Mouse (Mus musculus) midbrain, embryonic 16.5 days (tissue): Measurements from ENCODE around the gene Gng8. TPM values are rescaled to one million over a fixed set of nuclear protein-coding genes. Genes with fewer than 3 reads are reported as not detected.

Experiments
- ATAC-seq: fragments of 200-750 bp; cut with Nextera tagmentation; 2 replicates; pipeline ENCODE4 v1.8.0; 2017; ENCODE audit warnings: moderate TSS enrichment
- H3K27ac ChIP-seq: fragments of 300-500 bp; sonication (generic); 2 replicates; pipeline ENCODE4 v1.5.1; 2014; ENCODE audit warnings: mild to moderate bottlenecking, low read length, mixed read lengths
- H3K27me3 ChIP-seq: fragments of 300-500 bp; sonication (generic); 2 replicates; pipeline ENCODE4 v1.6.1; 2014; ENCODE audit warnings: low read depth, low read length, mixed read lengths; ENCODE audit not compliant: control insufficient read depth, insufficient read depth
- H3K36me3 ChIP-seq: fragments of 300-500 bp; sonication (generic); 2 replicates; pipeline ENCODE4 v1.6.1; 2014; ENCODE audit warnings: mild to moderate bottlenecking, low read length, moderate library complexity, mixed read lengths; ENCODE audit not compliant: control insufficient read depth, insufficient read depth
- H3K4me1 ChIP-seq: fragments of 300-500 bp; sonication (generic); 2 replicates; pipeline ENCODE4 v1.6.1; 2014; ENCODE audit warnings: mild to moderate bottlenecking, low read length, mixed read lengths; ENCODE audit not compliant: control insufficient read depth, insufficient read depth
- H3K4me2 ChIP-seq: fragments of 300-500 bp; sonication (generic); 2 replicates; pipeline ENCODE4 v1.6.1; 2014; ENCODE audit warnings: mild to moderate bottlenecking, low read length, mixed read lengths
- H3K4me3 ChIP-seq: fragments of 300-500 bp; sonication (generic); 2 replicates; pipeline ENCODE4 v1.5.1; 2014; ENCODE audit warnings: low read depth, mild to moderate bottlenecking, low read length, moderate library complexity, mixed read lengths
- H3K9ac ChIP-seq: fragments of 300-500 bp; sonication (generic); 2 replicates; pipeline ENCODE4 v1.6.1; 2014; ENCODE audit warnings: low read depth, low read length, mixed read lengths
- H3K9me3 ChIP-seq: fragments of 300-500 bp; sonication (generic); replicated peaks from 2 replicates; pipeline ENCODE4 v1.6.1; 2014; ENCODE audit warnings: mild to moderate bottlenecking, low read length, mixed read lengths; ENCODE audit not compliant: control insufficient read depth, poor library complexity, severe bottlenecking
- WGBS: fragments of 180-500 bp; shearing (Covaris S2); extraction: QIAGEN DNeasy Blood & Tissue Kit; methylation state at CpG from one replicate; pipeline ENCODE4 v1.1.7; 2014; 5-methylcytosine and 5-hydroxymethylcytosine counted together
- polyA plus RNA-seq: library from polyadenylated mRNA; unstranded; fragments of >200 nt; fragmentation: Nextera tagmentation; extraction: Ambion mirVana; gene quantifications from 2 replicates; pipeline ENCODE4 v1.2.1, GENCODE M21; 2015

Gene Gng8
- polyA plus RNA-seq, 1 experiment from 2014 or later, result 14.0 TPM

DNA sequence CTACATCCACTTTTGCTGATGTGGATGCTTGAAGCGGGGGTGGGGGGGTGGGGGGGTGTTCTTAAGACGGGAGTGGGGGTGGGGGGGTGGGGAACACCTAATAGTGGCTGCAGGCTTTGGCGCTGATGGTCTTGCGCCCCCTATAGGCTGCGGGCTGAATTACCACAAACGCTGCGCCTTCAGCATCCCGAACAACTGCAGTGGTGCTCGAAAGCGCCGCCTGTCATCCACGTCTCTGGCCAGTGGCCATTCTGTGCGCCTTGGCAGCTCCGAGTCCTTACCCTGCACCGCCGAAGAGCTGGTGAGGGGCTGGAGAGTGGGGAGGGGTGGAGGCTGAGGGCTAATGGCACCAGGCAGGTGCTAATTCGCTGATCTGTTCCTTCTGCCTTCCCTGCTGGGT lies 43.0 kb upstream of the Gng8 start:
- H3K9ac ChIP-seq, result no peak overlapping the region
- H3K4me3 ChIP-seq, result no peak overlapping the region
- H3K9me3 ChIP-seq, result no peaks in the 10 kb centered on the region
- H3K4me2 ChIP-seq, result no peak overlapping the region
- no peak for ATAC-seq
- H3K4me1 ChIP-seq, result peaks cover 13% of the 10 kb centered on the region
- H3K27ac ChIP-seq, result no peak overlapping the region
- 0 out of 2 replicates have a peak, but pooled peaks cover 12% of the 10 kb centered on the region for H3K36me3 ChIP-seq
- WGBS, result 18% methylated on average over 17 of the region's 17 CpGs
- no peaks in the 10 kb centered on the region for H3K27me3 ChIP-seq

DNA sequence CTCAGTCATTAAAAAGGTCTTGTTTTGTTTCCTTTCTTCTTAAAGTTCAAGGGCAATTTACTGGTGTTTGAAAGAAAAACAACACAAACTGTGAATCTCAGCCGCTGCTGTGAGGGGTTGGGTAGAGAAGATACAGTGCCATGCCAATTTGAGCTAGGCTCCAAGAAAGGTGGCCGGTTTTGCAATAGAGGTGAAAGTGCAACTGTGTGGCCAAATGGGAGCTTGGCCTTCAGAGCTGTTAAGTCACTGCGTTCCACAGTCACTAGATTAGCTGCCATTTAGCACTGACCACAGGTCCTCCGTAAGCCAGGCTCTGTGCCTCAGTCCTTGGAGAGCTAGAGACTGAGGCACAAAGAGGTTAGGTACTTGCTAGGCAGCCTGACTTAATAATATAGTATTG lies 40.0 kb upstream of the Gng8 start:
- no peak overlapping the region for H3K4me2 ChIP-seq
- no peak for ATAC-seq
- no peaks in the 10 kb centered on the region for H3K9me3 ChIP-seq
- no peaks in the 10 kb centered on the region for H3K4me1 ChIP-seq
- H3K27ac ChIP-seq, result no peak overlapping the region
- H3K4me3 ChIP-seq, result no peak overlapping the region
- WGBS, result 93% methylated on average over 4 of the region's 4 CpGs
- H3K9ac ChIP-seq, result no peak overlapping the region
- H3K27me3 ChIP-seq, result no peaks in the 10 kb centered on the region
- peaks cover 26% of the 10 kb centered on the region for H3K36me3 ChIP-seq

DNA sequence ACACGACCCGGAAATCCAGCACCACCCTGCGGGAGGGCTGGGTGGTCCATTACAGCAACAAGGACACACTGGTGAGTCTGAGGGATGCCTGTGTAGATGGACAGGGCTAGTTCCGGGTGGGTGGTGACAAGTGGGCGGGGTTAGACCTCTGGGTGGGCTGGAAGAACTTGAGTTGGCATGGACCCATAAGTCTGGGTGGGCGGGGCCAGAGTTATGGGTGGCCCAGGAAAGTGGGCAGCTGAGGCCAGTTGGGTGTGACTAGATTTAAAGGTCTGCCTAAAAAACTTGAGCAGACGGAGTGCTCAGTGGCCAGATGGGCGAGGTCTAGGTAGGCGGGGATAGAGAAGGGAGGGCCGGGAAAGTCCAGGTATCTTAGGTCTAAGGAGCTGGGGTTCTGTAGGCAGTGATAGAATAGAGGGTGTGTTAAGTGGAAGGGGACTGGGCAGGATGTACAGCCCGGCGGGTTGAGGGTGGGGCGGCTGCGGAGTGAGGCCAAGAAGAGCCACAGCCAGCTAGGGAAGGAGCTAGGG lies 38.2 kb upstream of the Gng8 start:
- Histone ChIP-seq H3K27ac (no peak overlapping the region), H3K4me3 (no peak overlapping the region), H3K27me3 (no peaks in the 10 kb centered on the region), H3K4me1 (no peaks in the 10 kb centered on the region), H3K9me3 (no peaks in the 10 kb centered on the region), H3K9ac (no peak overlapping the region), H3K4me2 (no peak overlapping the region), H3K36me3 (peaks cover 29% of the 10 kb centered on the region)
- ATAC-seq, result no peak
- 88% methylated on average over 14 of the region's 14 CpGs for WGBS

DNA sequence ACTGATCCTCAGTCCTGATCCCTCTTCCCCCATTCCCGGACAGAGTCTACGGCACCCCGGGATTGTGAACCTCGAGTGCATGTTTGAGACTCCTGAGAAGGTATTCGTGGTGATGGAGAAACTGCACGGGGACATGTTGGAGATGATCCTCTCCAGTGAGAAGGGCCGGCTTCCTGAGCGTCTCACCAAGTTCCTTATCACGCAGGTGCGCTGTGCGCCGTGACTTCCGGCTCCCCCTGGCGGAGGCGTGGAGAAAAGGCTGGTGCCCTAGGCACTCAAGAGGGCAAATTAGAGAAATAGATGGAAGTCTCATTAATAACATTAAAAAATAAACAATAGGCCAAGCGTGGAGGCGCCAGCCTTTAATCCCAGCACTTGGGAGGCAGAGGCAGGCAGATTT lies 33.2 kb upstream of the Gng8 start:
- no peak for ATAC-seq
- Histone ChIP-seq H3K4me3 (no peak overlapping the region), H3K9ac (no peak overlapping the region), H3K9me3 (no peaks in the 10 kb centered on the region), H3K4me1 (no peaks in the 10 kb centered on the region), H3K27me3 (no peaks in the 10 kb centered on the region), H3K36me3 (peaks cover 18% of the 10 kb centered on the region), H3K27ac (no peak overlapping the region), H3K4me2 (no peak overlapping the region)
- WGBS, result 20% methylated on average over 17 of the region's 17 CpGs

DNA sequence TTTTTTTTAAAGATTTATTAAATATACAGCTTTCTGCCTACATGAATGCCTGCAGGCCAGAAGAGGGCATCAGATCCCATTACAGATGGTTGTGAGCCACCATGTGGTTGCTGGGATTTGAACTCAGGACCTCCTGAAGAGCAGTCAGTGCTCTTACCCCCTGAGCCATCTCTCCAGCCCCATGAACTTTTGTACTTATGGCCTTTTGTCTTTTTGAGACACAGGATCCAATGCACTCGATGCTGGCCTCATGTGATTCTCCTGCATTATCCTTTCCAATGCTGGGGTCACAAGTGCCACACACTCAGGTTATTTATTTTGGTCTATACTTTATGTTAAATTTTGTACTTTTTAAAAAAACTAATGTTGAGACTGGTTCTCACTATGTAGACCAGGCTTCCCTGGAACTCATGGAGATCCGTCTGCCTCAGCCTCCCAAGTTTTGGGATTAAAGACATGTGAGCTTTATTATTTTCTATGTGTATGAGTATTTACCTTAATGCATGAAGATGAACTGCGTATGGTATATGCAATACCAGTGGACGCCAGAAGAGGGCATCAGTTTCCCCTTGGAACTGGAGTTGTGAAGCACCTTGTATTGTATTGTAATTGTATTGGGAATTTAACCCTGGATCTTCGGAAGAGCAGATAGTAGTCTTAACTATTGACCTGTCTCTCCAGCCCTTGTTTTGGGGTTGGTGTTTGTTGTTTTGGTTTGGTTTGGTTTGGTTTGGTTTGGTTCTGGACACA lies 31.5 kb upstream of the Gng8 start:
- H3K27ac ChIP-seq, result no peak overlapping the region
- no peaks in the 10 kb centered on the region for H3K4me1 ChIP-seq
- H3K9me3 ChIP-seq, result no peaks in the 10 kb centered on the region
- 32% methylated on average over 5 of the region's 5 CpGs for WGBS
- ATAC-seq, result no peak
- H3K4me2 ChIP-seq, result no peak overlapping the region
- no peak overlapping the region for H3K9ac ChIP-seq
- peaks cover 14% of the 10 kb centered on the region for H3K36me3 ChIP-seq
- H3K4me3 ChIP-seq, result no peak overlapping the region
- no peaks in the 10 kb centered on the region for H3K27me3 ChIP-seq

DNA sequence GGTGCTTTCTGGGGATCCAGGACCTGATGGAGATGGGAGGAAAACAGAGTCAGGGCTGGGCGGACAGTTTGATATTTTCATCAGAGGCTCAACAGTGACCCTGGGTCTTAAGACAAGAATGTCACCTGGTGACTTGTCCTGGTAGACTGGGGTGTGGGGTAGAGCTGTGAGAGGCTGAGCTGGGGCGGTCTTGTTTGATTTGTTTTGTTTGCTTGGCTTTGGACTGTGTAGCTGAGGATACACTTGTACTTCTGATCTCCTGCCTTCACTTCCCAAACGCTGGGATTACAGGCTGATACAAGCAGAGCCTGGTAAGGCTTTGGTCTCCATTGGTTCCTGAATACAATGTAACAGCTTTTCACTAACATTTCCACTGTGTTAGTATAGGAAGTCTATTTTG lies 24.1 kb upstream of the Gng8 start:
- Histone ChIP-seq H3K27ac (no peak overlapping the region), H3K36me3 (0 out of 2 replicates have a peak, but pooled peaks cover 5% of the 10 kb centered on the region), H3K4me3 (no peak overlapping the region), H3K4me1 (no peaks in the 10 kb centered on the region), H3K9ac (no peak overlapping the region), H3K4me2 (no peak overlapping the region), H3K9me3 (no peaks in the 10 kb centered on the region), H3K27me3 (no peaks in the 10 kb centered on the region)
- 95% methylated on average over 3 of the region's 3 CpGs for WGBS
- no peak for ATAC-seq

DNA sequence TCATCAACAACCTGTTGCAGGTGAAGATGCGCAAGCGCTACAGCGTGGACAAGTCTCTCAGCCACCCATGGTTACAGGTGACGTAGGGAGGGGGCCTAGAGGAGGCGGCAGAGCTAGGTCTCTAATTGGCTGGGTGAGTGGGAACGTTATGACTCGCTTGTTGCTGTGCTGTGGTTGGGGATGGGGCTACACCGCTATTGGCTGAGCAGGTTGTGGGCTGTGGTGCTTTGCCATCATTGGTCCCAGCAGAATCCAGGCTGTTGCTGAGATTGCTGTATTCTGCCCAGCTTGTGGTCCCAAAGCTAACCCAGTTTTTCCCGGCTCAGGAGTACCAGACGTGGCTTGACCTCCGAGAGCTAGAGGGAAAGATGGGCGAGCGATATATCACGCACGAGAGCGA lies 22.1 kb upstream of the Gng8 start:
- Histone ChIP-seq H3K9me3 (no peaks in the 10 kb centered on the region), H3K27me3 (no peaks in the 10 kb centered on the region), H3K36me3 (no peaks in the 10 kb centered on the region), H3K27ac (peak overlapping the region; percentile 85), H3K4me3 (peak overlapping the region; percentile 39), H3K4me2 (peak overlapping the region; percentile 62), H3K9ac (peak overlapping the region; percentile 59; the same call in 1 of the 2 replicates), H3K4me1 (0 out of 2 replicates have a peak, but pooled peaks cover 3% of the 10 kb centered on the region)
- WGBS, result 9% methylated on average over 16 of the region's 16 CpGs
- ATAC-seq, result peak; percentile 99

DNA sequence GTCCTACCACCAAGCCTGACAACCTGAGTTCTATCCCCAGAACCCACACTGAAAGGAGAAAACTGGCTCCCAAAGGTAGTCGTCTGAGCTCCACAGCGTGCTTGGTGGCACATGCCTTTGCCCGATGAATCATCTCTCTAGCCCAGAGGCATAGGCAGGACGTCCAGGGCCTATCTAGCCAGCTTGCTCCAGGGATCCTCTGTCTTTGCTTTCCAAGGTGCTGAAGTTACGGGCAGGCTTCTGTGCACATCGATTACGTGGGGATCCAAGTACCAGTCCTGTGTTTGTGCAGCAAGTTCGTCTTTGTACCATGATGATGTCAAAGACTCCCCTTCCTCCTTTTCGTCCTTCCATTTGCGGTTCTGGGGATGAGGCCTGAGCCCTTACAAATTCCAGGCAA lies 20.0 kb upstream of the Gng8 start:
- Histone ChIP-seq H3K4me1 (peaks cover 9% of the 10 kb centered on the region), H3K9ac (no peak overlapping the region), H3K4me3 (no peak overlapping the region), H3K27ac (no peak overlapping the region), H3K4me2 (no peak overlapping the region), H3K27me3 (no peaks in the 10 kb centered on the region), H3K9me3 (no peaks in the 10 kb centered on the region), H3K36me3 (no peaks in the 10 kb centered on the region)
- no peak for ATAC-seq
- WGBS, result 91% methylated on average over 10 of the region's 10 CpGs

DNA sequence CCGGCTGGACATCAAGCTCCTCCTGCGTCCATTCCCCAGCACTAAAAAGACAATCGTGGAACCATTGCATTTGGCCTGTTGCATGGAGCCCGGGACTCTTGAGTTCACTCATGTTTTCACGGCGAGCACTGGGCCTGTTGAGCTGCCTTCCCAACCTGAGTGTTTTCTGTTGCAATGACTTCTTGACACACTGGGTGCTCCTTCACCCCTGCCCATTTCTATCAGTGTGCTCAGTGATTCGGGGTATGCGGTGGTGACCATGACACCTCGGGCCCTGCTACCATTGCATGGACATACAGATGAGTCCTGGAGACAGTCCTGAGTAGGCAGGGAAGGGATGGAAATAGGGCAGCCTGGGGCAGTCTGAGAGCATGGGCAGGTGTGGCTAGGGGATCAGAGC lies 19.1 kb upstream of the Gng8 start:
- whole genome bisulfite sequencing, result 94% methylated on average over 9 of the region's 9 CpGs
- no peak overlapping the region for H3K4me2 ChIP-seq
- H3K36me3 ChIP-seq, result no peaks in the 10 kb centered on the region
- H3K9ac ChIP-seq, result no peak overlapping the region
- peaks cover 17% of the 10 kb centered on the region for H3K4me1 ChIP-seq
- no peaks in the 10 kb centered on the region for H3K27me3 ChIP-seq
- no peak overlapping the region for H3K4me3 ChIP-seq
- no peaks in the 10 kb centered on the region for H3K9me3 ChIP-seq
- ATAC-seq, result no peak
- H3K27ac ChIP-seq, result no peak overlapping the region
